Mouse (Mus musculus): ENCODE measurements around the gene Dapk1.

The Dapk1 gene

GRCm38 (mm10) chr13:60707541-60708468 is 106.1 kb downstream of the Dapk1 start:
- CTCF ChIA-PET: interaction anchor here in 1 of 4 experiments (0.7 kb wide), 1 partner anchor 106 kb away, joined by 3 read pairs; the partner anchor contains the start of gene Dapk1

DNA sequence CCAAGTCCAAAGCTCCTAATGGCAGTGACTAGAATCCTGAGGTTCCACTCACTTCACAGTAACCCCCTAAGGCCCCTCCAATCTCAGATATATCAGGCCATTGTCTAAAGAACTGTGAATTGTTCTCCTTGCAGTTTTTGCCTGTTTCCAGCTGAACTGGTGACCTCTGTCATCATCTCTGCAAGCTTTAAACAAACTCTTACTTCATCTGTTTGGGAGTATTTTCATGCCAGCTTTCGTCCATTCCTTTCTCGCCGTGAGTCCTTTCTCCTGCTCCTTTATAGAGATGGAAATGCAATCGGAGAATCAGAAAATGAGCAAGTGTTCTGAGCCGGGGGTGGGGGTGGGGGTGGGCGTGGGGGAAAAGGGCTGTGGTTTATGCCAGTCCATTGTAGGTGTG is 107.4 kb downstream of the Dapk1 start:
- POLR2A ChIA-PET: interaction anchor here in 2 of 4 experiments (0.6 kb wide), 2 partner anchors 27 to 202 kb away, joined by 4 to 5 read pairs; no protein-coding TSS in a partner anchor
- CTCF ChIA-PET: interaction anchor here in 2 of 4 experiments (0.6 to 0.8 kb wide), 2 partner anchors 11 to 37 kb away, joined by 3 read pairs; no protein-coding TSS in a partner anchor

More at GRCm38 (mm10) chr13:60707541-60708468, 106.1 kb downstream of the Dapk1 start:
- POLR2A ChIA-PET: interaction anchor here in 1 of 4 experiments (0.7 kb wide), 1 partner anchor 352 kb away, joined by 4 read pairs; no protein-coding TSS in a partner anchor

- ChIA-PET CTCF (no interaction called here), POLR2A (interaction anchor here in 1 of 4 experiments (0.6 kb wide), 1 partner anchor 98 kb away, joined by 4 read pairs; no protein-coding TSS in a partner anchor)
Observed at GRCm38 (mm10) chr13:60710963-60711362, 109.2 kb downstream of the Dapk1 start.

DNA sequence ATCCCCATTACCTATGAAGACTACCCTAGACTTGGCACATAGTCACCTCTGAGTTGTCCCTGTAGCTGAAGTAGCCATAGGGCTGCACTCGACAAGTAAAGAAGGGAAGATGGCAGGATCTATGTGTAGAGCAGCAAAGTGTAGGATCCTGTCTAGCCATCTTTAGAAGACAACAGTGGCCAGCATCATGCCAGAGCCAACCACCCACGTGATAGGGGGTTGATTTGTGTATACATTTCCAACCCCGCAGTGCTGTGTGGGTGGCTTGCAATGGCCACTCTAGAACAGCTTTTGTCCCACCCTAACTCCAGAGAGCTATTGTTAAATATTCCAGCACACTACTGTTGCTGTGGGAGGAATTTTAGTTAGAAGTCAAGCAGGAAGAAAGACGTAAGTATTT is 111.8 kb downstream of the Dapk1 start:
- ChIA-PET CTCF (interaction anchor here in 1 of 4 experiments (0.6 kb wide), 1 partner anchor 110 kb away, joined by 7 read pairs; no protein-coding TSS in a partner anchor), POLR2A (interaction anchor here in 1 of 4 experiments (0.7 kb wide), 1 partner anchor 10 kb away, joined by 3 read pairs; no protein-coding TSS in a partner anchor)

GRCm38 (mm10) chr13:60716107-60716506 is 114.4 kb downstream of the Dapk1 start:
- CTCF ChIA-PET: interaction anchor here in 1 of 4 experiments (0.6 kb wide), 1 partner anchor 97 kb away, joined by 4 read pairs; no protein-coding TSS in a partner anchor
- POLR2A ChIA-PET: interaction anchor here in 2 of 4 experiments (0.6 to 1.2 kb wide), 2 partner anchors 9 to 18 kb away, joined by 3 read pairs; no protein-coding TSS in a partner anchor

GRCm38 (mm10) chr13:60717421-60717820 is 115.7 kb downstream of the Dapk1 start:
- ChIA-PET CTCF (interaction anchor here in 1 of 4 experiments (1.0 kb wide), 1 partner anchor 21 kb away, joined by 3 read pairs; no protein-coding TSS in a partner anchor), POLR2A (interaction anchor here in 1 of 4 experiments (1.2 kb wide), 1 partner anchor 17 kb away, joined by 3 read pairs; no protein-coding TSS in a partner anchor)

GRCm38 (mm10) chr13:60719581-60719980 is 117.8 kb downstream of the Dapk1 start:
- CTCF ChIA-PET: no interaction called here

GRCm38 (mm10) chr13:60722763-60723162 is 121.0 kb downstream of the Dapk1 start:
- ChIA-PET CTCF (no interaction called here), POLR2A (interaction anchor here in 1 of 4 experiments (0.5 to 1.3 kb wide), 2 partner anchors 17 to 84 kb away, joined by 3 to 4 read pairs; no protein-coding TSS in a partner anchor)

More at GRCm38 (mm10) chr13:60719581-60719980, 117.8 kb downstream of the Dapk1 start:
- POLR2A ChIA-PET: no interaction called here

- CTCF ChIA-PET: interaction anchor here in 2 of 4 experiments (0.6 to 1.9 kb wide), 3 partner anchors 11 to 68 kb away, joined by 3 to 5 read pairs (median 5); no protein-coding TSS in a partner anchor
- POLR2A ChIA-PET: interaction anchor here in 1 of 4 experiments (0.7 kb wide), 1 partner anchor 127 kb away, joined by 5 read pairs; no protein-coding TSS in a partner anchor
Observed at GRCm38 (mm10) chr13:60728276-60729054, 126.7 kb downstream of the Dapk1 start.

GRCm38 (mm10) chr13:60729055-60729402 is 127.3 kb downstream of the Dapk1 start:
- ChIA-PET POLR2A (no interaction called here), CTCF (interaction anchor here in 1 of 4 experiments (1.9 kb wide), 1 partner anchor 11 kb away, joined by 5 read pairs; no protein-coding TSS in a partner anchor)

DNA sequence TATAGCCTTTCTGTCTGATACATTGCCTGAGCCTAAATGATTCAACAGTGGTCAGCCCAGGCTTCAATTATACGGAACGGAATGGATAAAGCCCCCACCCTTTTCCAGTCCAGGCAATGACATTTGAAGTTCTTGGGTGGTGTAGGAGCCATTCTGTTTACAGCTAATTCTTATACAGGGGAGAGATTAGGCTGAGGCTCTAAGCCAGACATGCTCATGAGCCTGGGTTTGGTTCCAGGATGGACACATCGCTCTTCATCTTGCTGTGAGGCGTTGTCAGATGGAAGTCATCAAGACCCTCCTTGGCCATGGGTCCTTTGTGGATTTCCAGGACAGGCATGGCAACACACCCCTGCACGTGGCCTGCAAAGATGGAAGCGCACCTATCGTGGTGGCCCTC is 128.8 kb downstream of the Dapk1 start:
- POLR2A ChIA-PET: interaction anchor here in 1 of 4 experiments (0.5 kb wide), 1 partner anchor 745 kb away, joined by 3 read pairs; no protein-coding TSS in a partner anchor
- CTCF ChIA-PET: no interaction called here

DNA sequence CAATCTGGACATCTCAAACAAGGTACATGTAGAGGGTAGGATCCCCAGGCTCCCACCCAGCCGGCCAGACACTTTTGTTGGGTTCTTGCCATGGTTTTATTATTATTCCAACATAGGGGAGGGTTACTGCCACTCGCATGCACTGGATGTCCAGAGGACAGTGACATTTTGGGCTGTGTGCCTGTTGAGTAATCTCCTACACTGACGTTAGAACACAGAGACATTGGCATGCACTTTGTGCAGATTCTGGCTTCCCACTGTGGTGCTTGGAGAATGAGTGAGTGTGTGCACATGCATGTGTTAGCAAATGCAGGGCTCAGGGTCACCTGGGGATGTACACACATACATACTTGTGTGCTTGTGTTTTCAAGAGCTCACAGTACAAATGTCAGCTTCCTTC is 129.3 kb downstream of the Dapk1 start:
- CTCF ChIA-PET: no interaction called here
- POLR2A ChIA-PET: no interaction called here

GRCm38 (mm10) chr13:60735306-60735705 is 133.6 kb downstream of the Dapk1 start:
- ChIA-PET POLR2A (no interaction called here), CTCF (interaction anchor here in 1 of 4 experiments (1.1 to 1.5 kb wide), 3 partner anchors 9 to 13 kb away, joined by 3 to 4 read pairs (median 4); no protein-coding TSS in a partner anchor)

GRCm38 (mm10) chr13:60736421-60737105 is 134.8 kb downstream of the Dapk1 start:
- CTCF ChIA-PET: interaction anchor here (0.6 to 2.5 kb wide), 5 partner anchors 10 to 256 kb away, joined by 3 to 42 read pairs (median 4); no protein-coding TSS in a partner anchor
- POLR2A ChIA-PET: interaction anchor here in 1 of 4 experiments (0.6 to 1.5 kb wide), 2 partner anchors 51 to 135 kb away, joined by 4 to 5 read pairs; partner anchors contain the start of gene Dapk1

- POLR2A ChIA-PET: interaction anchor here (0.5 to 1.5 kb wide), 8 partner anchors 120 to 560 kb away, joined by 3 to 7 read pairs (median 4); partner anchors contain the start of genes Gas1 (in 2 of the 4) and Dapk1 (in 1 of the 4)
- CTCF ChIA-PET: interaction anchor here (0.6 to 3.9 kb wide), 20 partner anchors 8 to 897 kb away, joined by 3 to 42 read pairs (median 4); partner anchors contain the start of gene Dapk1 (in 1 of the 4)
Observed at GRCm38 (mm10) chr13:60737632-60738324, 136.0 kb downstream of the Dapk1 start.

GRCm38 (mm10) chr13:60738429-60738828 is 136.7 kb downstream of the Dapk1 start:
- POLR2A ChIA-PET: interaction anchor here (0.5 to 1.5 kb wide), 6 partner anchors 121 to 561 kb away, joined by 3 to 7 read pairs (median 4); partner anchors contain the start of genes Gas1 (in 2 of the 4) and Dapk1 (in 1 of the 4)
- CTCF ChIA-PET: interaction anchor here (0.6 to 3.9 kb wide), 32 partner anchors 8 to 898 kb away, joined by 3 to 42 read pairs (median 4); partner anchors contain the start of gene Dapk1 (in 1 of the 4)

- ChIA-PET POLR2A (interaction anchor here in 2 of 4 experiments (0.6 kb wide), 2 partner anchors 70 to 260 kb away, joined by 3 to 4 read pairs; no protein-coding TSS in a partner anchor), CTCF (interaction anchor here (0.6 to 3.9 kb wide), 20 partner anchors 8 to 830 kb away, joined by 3 to 28 read pairs (median 3); no protein-coding TSS in a partner anchor)
Observed at GRCm38 (mm10) chr13:60740248-60740647, 138.5 kb downstream of the Dapk1 start.
